Comparison of ENCODE assay signal across 15 mouse cellular contexts in genomic region chr2:113176337-113176736, GRCm38 (mm10). TPM values are rescaled to one million over a fixed set of nuclear protein-coding genes. Genes with fewer than 3 reads are reported as not detected.
"Had no signal": no experiment of that assay in that cellular context is flagged by ENCODE, and none has a peak within 500 bp of the region (broad histone marks: within the 10 kb centered on the region; RNA-seq: fewer than 3 reads in every experiment).

No protein-coding gene starts in this region.

- H3K4me3 ChIP-seq: limb, embryonic 12.5 days; liver, embryonic 13.5 days; lung, embryonic 15.5 days; megakaryocyte, embryonic 14.5 days; myocyte; neural tube, embryonic 15.5 days had no signal

- H3K36me3 ChIP-seq: limb, embryonic 12.5 days; liver, embryonic 13.5 days; lung, embryonic 15.5 days; neural tube, embryonic 15.5 days had no signal

- H3K4me2 ChIP-seq: limb, embryonic 12.5 days; liver, embryonic 13.5 days; lung, embryonic 15.5 days; neural tube, embryonic 15.5 days had no signal

- H3K27me3 ChIP-seq: limb, embryonic 12.5 days; liver, embryonic 13.5 days; lung, embryonic 15.5 days; megakaryocyte, embryonic 14.5 days; neural tube, embryonic 15.5 days had no signal

- H3K4me1 ChIP-seq: limb, embryonic 12.5 days; liver, embryonic 13.5 days; megakaryocyte, embryonic 14.5 days; neural tube, embryonic 15.5 days had no signal

- H3K27ac ChIP-seq: limb, embryonic 12.5 days; liver, embryonic 13.5 days; lung, embryonic 15.5 days; macrophage; neural tube, embryonic 15.5 days had no signal

- DNase-seq: kidney, postnatal 25 days; layer of hippocampus, adult 9-11 months; liver; liver, embryonic 13.5 days; liver, postnatal 0 days; lung, postnatal 14 days; right cerebral cortex, adult 18-20 months; right cerebral cortex, postnatal 25 days; thymus, postnatal 36 days had no signal

- ATAC-seq: liver, postnatal 0 days had no signal

- H3K9me3 ChIP-seq: limb, embryonic 12.5 days; liver, embryonic 13.5 days; lung, embryonic 15.5 days; neural tube, embryonic 15.5 days had no signal

- H3K9ac ChIP-seq: limb, embryonic 12.5 days; liver, embryonic 13.5 days; liver, postnatal 0 days; lung, embryonic 15.5 days; neural tube, embryonic 15.5 days had no signal

RNA-seq across cellular contexts. Expression of gene Ryr3, which starts 40.6 kb away (rescaled TPM):
- polyA plus RNA-seq: liver, postnatal 0 days; macrophage had no signal
